Mouse (Mus musculus) spleen, postnatal 10 days (tissue): ENCODE data around the gene Gemin5.
A peak's percentile ranks its signal among the peaks of the same experiment; 100 is the strongest.
"Not testable (repeated sequence)": the region's sequence is repeated elsewhere in the genome, so short reads cannot be mapped to it uniquely, and the experiment has no call there.

Source experiments
- DNase-seq, 2 experiments: peaks; one replicate each; pipeline ENCODE4 v3.0.0; 2021 to 2022; ENCODE audit warnings: low spot score in 2 of 2

Gene Gemin5

GRCm38 (mm10) chr11:58168167-58168915 lies at the start of gene Gemin5:
TSS of gene Gemin5 (minus strand) at chr11:58168539.
- DNase-seq = peak; percentile 85 to 88

DNA sequence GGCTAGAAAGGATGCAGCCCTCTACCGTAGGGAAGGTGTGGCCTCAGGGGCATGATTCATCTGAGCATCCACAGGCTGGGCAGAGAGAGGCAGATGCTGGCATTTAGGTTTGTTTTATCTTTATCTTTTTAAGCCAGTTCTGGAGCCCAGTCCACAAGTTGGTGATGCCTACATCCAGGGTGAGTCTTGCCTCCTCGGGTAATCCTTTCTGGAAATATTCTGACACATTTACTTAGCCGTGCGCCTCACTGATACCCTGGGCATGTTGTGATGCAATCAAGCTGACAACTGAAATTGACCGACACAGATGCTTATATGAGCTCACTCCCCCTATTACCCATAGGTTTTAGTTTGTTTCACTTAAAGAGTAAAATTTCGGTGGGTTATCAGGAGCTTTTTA lies 48.5 kb upstream of the Gemin5 start:
- no peak for DNase-seq

- DNase-seq = no peak
Measured at GRCm38 (mm10) chr11:58215814-58216213, 47.5 kb upstream of the Gemin5 start.

DNA sequence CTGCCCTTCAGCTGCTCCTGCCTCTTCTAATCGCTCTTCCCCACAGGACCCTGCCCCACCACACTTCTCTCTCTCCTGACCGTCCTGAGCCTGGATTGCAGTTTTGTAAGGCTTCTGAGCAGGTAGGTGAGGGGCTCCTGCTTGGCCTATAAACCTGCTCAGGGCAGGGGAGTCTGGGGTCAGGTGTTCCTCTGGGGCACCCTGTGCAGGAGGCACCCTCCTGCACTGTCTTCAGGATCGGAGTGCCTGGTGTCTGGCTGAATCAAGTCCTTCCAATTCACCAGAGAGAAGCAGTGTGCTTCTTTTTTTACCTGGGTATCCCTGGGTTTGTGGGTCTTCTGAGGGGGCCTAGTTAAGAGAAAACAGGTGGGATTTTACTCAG lies 46.7 kb upstream of the Gemin5 start:
- not testable (repeated sequence) for DNase-seq

DNA sequence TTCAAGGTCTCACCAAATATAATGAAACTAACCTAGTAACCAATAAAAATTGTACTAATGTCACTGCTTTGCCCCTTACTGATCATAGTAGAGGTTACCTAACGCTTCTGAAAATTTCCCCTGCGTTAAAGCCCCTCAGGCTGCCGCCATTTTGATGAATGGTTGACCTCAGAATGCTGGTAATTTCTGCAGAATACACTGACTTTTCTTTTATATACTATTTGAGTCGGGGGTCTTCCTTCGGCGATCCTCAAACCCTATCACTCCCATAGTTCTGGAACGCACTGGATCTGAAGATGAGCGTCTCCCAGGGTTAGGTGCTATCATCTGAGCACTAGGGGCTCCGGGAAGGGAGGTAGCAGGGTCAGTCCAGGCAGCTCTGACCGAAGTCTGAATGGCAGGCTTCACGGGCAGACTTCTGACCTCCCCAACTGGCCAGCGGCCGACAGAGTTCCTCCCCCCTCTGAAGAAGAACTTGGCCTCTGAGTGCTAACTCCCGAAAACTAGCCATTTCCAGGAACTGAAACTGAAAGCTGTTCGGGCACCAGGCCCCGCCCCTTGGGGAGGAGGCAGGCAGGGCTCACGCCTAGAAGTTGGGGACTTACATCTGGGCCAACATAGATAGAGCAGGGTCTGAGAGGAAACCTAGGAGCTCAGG lies 46.2 kb upstream of the Gemin5 start:
- peak; percentile 78 to 91 for DNase-seq

- no peak for DNase-seq
Measured at GRCm38 (mm10) chr11:58213673-58214342, 45.5 kb upstream of the Gemin5 start.

GRCm38 (mm10) chr11:58211682-58212067 lies 43.3 kb upstream of the Gemin5 start:
- DNase-seq = no peak

DNA sequence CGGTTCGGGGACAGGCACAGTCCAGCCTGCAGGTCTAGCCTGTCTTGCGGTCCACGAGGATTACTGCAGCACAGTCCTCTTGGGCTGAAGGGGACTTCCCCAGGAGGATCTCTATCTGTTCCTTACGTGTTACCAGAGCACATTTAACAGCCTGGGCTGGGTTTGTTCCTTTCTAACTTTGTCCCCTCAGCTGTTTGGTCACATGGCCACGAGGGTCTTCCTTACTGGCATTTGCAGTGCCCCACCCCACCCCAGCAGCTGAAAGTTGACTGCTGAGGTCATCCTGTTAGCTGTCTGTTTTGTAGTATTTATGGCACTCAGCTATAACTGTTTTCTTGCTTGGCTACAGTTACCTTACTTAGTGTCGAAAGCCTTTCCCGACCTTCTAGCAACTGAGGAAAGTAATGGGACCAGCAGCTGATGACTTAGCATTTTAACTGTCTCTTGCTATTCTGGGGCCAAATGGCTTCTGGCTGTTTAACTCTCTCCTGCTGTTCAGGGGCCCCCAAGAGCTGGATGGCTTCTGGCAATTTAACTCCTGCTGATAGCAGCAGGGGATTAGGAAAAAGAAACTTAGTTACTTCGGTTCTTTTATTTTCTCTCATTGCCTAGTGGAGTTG lies 42.8 kb upstream of the Gemin5 start:
- DNase-seq = no peak

DNA sequence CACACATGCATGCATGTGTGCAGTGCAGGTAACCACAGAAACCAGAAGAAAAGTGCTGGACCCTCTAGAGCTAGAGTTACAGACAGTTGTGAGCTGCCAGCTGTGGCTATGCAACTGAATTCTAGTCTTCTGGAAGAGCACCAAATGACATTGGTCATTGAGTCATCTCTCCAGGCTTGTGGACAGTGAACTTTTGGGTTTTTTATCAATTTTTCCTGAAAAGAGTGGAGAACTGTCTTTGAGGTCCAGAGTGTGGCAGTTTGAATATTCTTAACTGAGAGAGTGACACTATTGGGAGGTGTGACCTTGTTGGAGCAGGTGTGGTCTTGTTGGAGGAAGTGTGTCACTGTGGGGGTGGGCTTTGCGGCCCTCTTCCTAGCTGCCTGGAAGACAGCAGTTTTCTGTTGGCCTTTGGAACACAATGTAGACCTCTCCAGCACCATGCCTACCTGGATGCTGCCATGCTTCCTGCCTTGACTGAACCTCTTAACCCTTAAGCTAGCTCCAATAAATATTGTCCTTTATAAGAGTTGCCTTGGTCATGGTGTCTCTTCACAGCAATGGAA lies 42.1 kb upstream of the Gemin5 start:
- no peak for DNase-seq

DNA sequence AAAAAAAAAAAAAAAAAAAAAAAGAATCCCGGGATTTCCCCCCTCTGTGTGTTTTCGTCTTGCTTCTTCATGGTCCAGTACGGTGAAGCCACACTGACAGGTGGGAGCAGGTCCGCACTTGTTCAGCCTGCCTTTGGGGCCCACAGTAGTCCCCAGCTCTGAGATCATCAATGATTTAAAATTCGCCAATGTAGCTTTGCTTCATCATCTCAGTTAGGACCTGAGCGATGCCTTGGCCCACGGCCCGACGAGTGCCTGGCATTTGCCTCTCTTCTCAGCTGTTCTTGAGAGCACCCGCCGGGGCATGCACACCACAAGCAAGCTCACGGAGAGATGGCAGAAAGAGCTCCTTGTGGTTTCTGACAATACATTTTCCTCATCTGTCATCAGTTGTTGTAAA lies 32.7 kb upstream of the Gemin5 start:
- no peak for DNase-seq

GRCm38 (mm10) chr11:58200226-58200625 lies 31.9 kb upstream of the Gemin5 start:
- DNase-seq = no peak

DNA sequence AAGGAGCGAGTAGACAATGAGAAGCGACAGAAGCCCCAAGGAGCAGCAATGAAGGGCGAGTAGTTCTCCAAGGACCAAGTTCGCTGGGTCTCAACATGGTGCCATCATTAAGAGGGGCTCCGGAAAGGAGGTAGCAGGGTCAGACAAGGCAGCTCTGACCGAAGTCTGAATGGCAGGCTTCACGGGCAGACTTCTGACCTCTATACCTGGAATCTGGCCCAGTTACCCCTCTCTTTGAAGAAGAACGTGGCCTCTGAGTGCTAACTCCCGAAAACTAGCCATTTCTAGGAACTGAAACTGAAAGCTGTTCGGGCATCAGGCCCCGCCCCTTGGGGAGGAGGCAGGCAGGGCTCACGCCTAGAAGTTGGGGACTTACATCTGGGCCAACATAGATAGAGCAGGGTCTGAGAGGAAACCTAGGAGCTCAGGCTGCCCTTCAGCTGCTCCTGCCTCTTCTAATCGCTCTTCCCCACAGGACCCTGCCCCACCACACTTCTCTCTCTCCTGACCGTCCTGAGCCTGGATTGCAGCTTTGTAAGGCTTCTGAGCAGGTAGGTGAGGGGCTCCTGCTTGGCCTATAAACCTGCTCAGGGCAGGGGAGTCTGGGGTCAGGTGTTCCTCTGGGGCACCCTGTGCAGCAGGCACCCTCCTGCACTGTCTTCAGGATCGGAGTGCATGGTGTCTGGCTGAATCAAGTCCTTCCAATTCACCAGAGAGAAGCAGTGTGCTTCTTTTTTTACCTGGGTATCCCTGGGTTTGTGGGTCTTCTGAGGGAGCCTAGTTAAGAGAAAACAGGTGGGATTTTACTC lies 31.1 kb upstream of the Gemin5 start, which contains the start of the genes Igtp and Irgm2:
TSS of gene Igtp (plus strand) at position 328 of the 809 bp plus-strand sequence.
TSS of gene Irgm2 (plus strand) at position 390 of the 809 bp plus-strand sequence.
- DNase-seq = peak; percentile 78 to 91

- no peak for DNase-seq
Measured at GRCm38 (mm10) chr11:58198663-58199062, 30.3 kb upstream of the Gemin5 start.

DNA sequence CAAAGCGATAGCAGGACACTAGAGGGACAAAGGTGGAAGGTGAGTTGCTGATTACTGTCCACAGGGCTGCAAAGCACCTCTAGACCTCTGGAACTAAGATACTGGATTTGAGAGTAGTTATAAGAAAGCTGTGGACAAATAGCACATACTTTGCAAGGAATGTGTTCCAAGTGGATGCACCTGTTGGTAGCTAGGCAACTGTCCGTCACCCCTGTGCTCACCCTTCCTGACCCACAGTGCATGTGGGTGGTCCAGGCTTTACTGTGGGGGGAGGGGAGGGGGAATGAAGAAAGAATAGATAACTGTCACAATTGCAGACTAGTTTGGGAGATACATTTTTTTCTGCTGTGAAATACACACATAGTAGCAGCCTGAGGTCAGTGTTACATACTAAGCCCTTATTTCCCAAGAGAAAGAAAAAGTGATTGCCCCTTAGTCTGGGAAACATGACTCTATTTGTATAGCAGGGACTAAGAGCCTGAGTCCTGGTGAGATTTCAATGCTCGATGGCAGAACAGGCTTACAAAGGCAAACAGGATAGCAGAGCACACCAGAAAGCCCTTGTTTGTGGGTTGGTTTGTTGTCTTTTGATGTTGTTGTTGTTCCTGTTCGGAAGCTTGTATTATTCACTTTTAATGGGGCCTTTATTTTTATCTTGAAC lies 25.7 kb upstream of the Gemin5 start:
- no peak for DNase-seq

DNA sequence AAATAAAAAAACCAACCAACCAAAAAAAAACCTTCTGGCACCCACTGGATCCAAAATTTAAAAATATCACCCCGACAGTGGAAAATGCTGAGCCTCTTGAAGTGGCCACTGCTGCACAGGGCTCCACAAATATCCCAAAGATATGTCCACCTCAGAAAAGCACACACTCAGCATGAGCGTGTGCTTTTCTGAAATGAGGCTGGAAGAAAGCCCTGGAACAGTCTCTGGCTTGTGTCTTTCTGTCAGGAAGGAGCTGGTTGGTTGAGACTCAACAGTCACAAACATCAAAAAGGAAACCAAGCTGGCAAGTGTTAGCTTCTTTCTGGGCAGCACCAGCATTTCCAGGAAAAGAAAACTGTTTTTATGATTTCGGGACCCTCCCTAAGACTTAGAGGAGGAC lies 25.0 kb upstream of the Gemin5 start:
- no peak for DNase-seq

GRCm38 (mm10) chr11:58189675-58190074 lies 21.3 kb upstream of the Gemin5 start:
- DNase-seq = no peak

DNA sequence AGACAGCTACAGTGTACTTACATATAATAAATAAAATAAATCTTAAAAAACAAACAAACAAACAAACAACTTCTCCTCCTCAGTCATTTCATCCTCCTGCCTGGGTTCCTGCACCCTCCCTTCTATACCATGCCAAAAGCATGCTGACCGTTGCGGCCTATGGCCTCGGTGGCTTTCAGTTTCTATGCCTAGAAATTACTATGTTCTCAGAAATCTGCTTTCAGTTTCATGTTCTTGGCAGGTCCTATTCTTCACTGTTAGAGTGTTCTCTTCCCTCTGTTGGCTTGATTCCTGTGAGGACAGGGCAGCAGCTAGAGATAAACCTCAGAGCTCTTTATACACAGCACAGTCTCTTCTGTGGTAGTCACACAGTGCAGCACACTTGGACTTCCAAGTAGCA lies 15.2 kb upstream of the Gemin5 start:
- no peak for DNase-seq

DNA sequence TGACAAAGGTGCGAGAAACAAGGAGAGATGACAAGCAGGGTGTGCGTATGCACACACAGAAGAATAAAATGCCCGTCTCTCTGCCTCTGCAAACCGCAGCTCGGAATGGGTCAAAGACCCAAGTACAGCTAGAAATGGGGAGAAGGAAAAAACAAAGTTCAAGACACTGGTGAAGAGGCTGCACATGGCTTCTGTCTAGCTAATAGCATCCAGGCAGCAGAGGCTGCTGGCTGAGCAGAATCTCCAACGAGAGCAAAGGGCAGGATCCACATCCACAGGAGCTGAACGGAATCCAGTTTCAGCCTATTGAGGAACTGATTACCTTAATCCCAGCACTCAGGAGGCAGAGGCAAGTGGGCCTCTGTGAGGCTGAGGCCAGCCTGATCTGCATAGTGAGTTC lies 12.4 kb upstream of the Gemin5 start:
- DNase-seq = no peak

- DNase-seq = peak in 1 of 2 experiments; percentile 31
Measured at GRCm38 (mm10) chr11:58179986-58180385, 11.6 kb upstream of the Gemin5 start.

DNA sequence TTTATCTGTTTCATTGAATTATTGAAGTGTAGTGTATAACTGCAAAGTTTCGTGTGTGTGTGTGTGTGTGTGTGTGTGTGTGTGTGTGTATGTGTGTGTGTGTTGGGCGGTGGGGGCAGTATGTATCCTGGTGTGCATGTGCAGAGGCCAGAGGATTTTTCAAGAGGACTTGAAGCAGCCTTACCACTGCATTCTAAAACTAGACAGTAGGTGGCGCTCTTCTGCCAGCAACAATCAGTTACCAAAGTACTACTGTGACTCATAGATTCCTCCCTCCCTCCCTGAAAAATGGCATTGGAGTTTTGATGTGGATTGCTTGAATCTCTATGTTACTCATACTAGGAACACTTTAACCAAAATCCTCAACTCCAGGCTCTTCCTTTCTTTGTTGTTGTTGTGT lies 11.2 kb upstream of the Gemin5 start:
- DNase-seq = peak; percentile 56 to 83
